Comparison of ENCODE assay signal across 8 mouse cellular contexts in genomic region chr3:30600717-30601116, GRCm38 (mm10). TPM values are rescaled to one million over a fixed set of nuclear protein-coding genes. Genes with fewer than 3 reads are reported as not detected.
DNase-seq lines count a peak whose midpoint lies in the region; ATAC-seq lines count a peak whose summit lies in the region.

No protein-coding gene starts in this region.

- H3K4me1 ChIP-seq in erythroblast, embryonic 14.5 days (ENCODE audit: control insufficient read depth), result peaks cover 43% of the 10 kb centered on the region
- H3K4me1 ChIP-seq in hindbrain, embryonic 11.5 days (replicated peaks; ENCODE audit: control insufficient read depth, insufficient read depth, low read length), result 0 out of 2 replicates have a peak, but pooled peaks cover 2% of the 10 kb centered on the region
- H3K4me1 ChIP-seq in stomach, embryonic 16.5 days (ENCODE audit: control insufficient read depth, insufficient read depth, low read length), result peaks cover 16% of the 10 kb centered on the region

- WGBS in hindbrain, embryonic 11.5 days, result under 1% methylated on average over 14 of the region's 14 CpGs
- under 1% methylated on average over 14 of the region's 14 CpGs for WGBS in stomach, embryonic 16.5 days

- peaks cover 45% of the 10 kb centered on the region for H3K27me3 ChIP-seq in erythroblast, embryonic 14.5 days (ENCODE audit: control insufficient read depth)
- H3K27me3 ChIP-seq in hindbrain, embryonic 11.5 days (ENCODE audit: control insufficient read depth, insufficient read depth, low read length), result peaks cover 3% of the 10 kb centered on the region; the same call in 1 of the 2 replicates
- no peaks in the 10 kb centered on the region for H3K27me3 ChIP-seq in stomach, embryonic 16.5 days (ENCODE audit: control insufficient read depth, insufficient read depth, low read length)

- no peaks in the 10 kb centered on the region for H3K9me3 ChIP-seq in erythroblast, embryonic 14.5 days (ENCODE audit: control insufficient read depth, low read length)
- H3K9me3 ChIP-seq in hindbrain, embryonic 11.5 days (ENCODE audit: control insufficient read depth, low read length), result no peaks in the 10 kb centered on the region
- H3K9me3 ChIP-seq in stomach, embryonic 16.5 days (replicated peaks; ENCODE audit: control insufficient read depth, low read length), result no peaks in the 10 kb centered on the region

- H3K36me3 ChIP-seq in erythroblast, embryonic 14.5 days (ENCODE audit: control insufficient read depth), result peaks cover 15% of the 10 kb centered on the region
- no peaks in the 10 kb centered on the region for H3K36me3 ChIP-seq in hindbrain, embryonic 11.5 days (ENCODE audit: control insufficient read depth, insufficient read depth, low read length)
- H3K36me3 ChIP-seq in stomach, embryonic 16.5 days (ENCODE audit: control insufficient read depth, insufficient read depth, low read length), result peaks cover 10% of the 10 kb centered on the region

- H3K4me2 ChIP-seq in hindbrain, embryonic 11.5 days (replicated peaks; ENCODE audit: low read depth, low read length), result peak overlapping the region; percentile 76
- H3K4me2 ChIP-seq in stomach, embryonic 16.5 days (ENCODE audit: low read depth, low read length), result peak overlapping the region; percentile 74

- H3K4me3 ChIP-seq in erythroblast, embryonic 14.5 days (replicated peaks), result peak overlapping the region; percentile 94
- peak overlapping the region; percentile 50 for H3K4me3 ChIP-seq in hindbrain, embryonic 11.5 days (ENCODE audit: low read depth, low read length)
- peak overlapping the region; percentile 63 for H3K4me3 ChIP-seq in stomach, embryonic 16.5 days (replicated peaks; ENCODE audit: low read length)

- intact Hi-C loops in heart, postnatal 25 days (cut with DNase I), result loop anchor here (5.0 kb wide), 1 partner anchor 192 kb away; the partner anchor contains the start of gene Sec62

- peak overlapping the region; percentile 47; the same call in 1 of the 2 replicates for H3K9ac ChIP-seq in hindbrain, embryonic 11.5 days (ENCODE audit: low read depth, low read length)
- peak overlapping the region; percentile 67 for H3K9ac ChIP-seq in stomach, embryonic 16.5 days (ENCODE audit: low read length)

- H3K27ac ChIP-seq in hindbrain, embryonic 11.5 days (ENCODE audit: low read depth, low read length), result no peak overlapping the region
- peak overlapping the region; percentile 71 for H3K27ac ChIP-seq in stomach, embryonic 16.5 days (ENCODE audit: low read length)

- ATAC-seq in hindbrain, embryonic 11.5 days (ENCODE audit: low FRiP score), result no peak
- ATAC-seq in stomach, embryonic 16.5 days (ENCODE audit: insufficient read depth, low FRiP score), result no peak

- DNase-seq in heart, adult 11 months, result peak; percentile 92
- DNase-seq in heart, postnatal 25 days (ENCODE audit: low spot score), result no peak
- peak; percentile 39 for DNase-seq in adrenal gland, postnatal 14 days
- peak; percentile 60 for DNase-seq in hindbrain, embryonic 11.5 days (ENCODE audit: low spot score)
- DNase-seq in left cerebral cortex, adult 8-10 months (ENCODE audit: low spot score in 2 of 2), result peak; percentile 26 to 47
- DNase-seq in mesoderm, embryonic 11.5 days (ENCODE audit: low read depth, low spot score), result peak; percentile 49

RNA-seq across cellular contexts. Expression of gene Actrt3, which starts 1.0 kb away (rescaled TPM):
- not detected for total RNA-seq in heart, postnatal 25 days (2021)
- not detected in 2 replicates for total RNA-seq in adrenal gland, postnatal 14 days (2021)
- polyA plus RNA-seq in erythroblast, embryonic 14.5 days (2012), result not detected in 2 replicates
- polyA plus RNA-seq in hindbrain, embryonic 11.5 days (2014; fragmentation: Nextera tagmentation; extraction: Ambion mirVana), result 0.22 and 0.49 TPM in 2 replicates
- total RNA-seq in left cerebral cortex, adult 8-10 months (2022), result 1 to 10 TPM in 2 of 4 experiments, under 1 TPM in 2; 0.95 to 1.9 (median 1.2) TPM
- polyA plus RNA-seq in stomach, embryonic 16.5 days (2015; fragmentation: Nextera tagmentation; extraction: Ambion mirVana), result 0.11 and 0.41 TPM in 2 replicates

RNA-seq across cellular contexts. Expression of gene Mynn, which starts 1.1 kb away (rescaled TPM):
- total RNA-seq in heart, postnatal 25 days (2021), result 10 to 100 TPM; 16.4 to 18.1 TPM
- 20.1 and 25.7 TPM in 2 replicates for total RNA-seq in adrenal gland, postnatal 14 days (2021)
- 0.17 and 0.20 TPM in 2 replicates for polyA plus RNA-seq in erythroblast, embryonic 14.5 days (2012)
- polyA plus RNA-seq in hindbrain, embryonic 11.5 days (2014; fragmentation: Nextera tagmentation; extraction: Ambion mirVana), result 35.9 and 36.1 TPM in 2 replicates
- 10 to 100 TPM; 14.5 to 19.6 (median 17.5) TPM for total RNA-seq in left cerebral cortex, adult 8-10 months (2022)
- polyA plus RNA-seq in stomach, embryonic 16.5 days (2015; fragmentation: Nextera tagmentation; extraction: Ambion mirVana), result 28.0 and 28.9 TPM in 2 replicates

RNA-seq across cellular contexts. Expression of gene Lrriq4, which starts 43.6 kb away (rescaled TPM):
- total RNA-seq in heart, postnatal 25 days (2021), result not detected
- not detected in 2 replicates for total RNA-seq in adrenal gland, postnatal 14 days (2021)
- 0.03 TPM in 1 of 2 replicates, not detected in the other for polyA plus RNA-seq in erythroblast, embryonic 14.5 days (2012)
- not detected in 2 replicates for polyA plus RNA-seq in hindbrain, embryonic 11.5 days (2014; fragmentation: Nextera tagmentation; extraction: Ambion mirVana)
- not detected for total RNA-seq in left cerebral cortex, adult 8-10 months (2022)
- not detected in 2 replicates for polyA plus RNA-seq in stomach, embryonic 16.5 days (2015; fragmentation: Nextera tagmentation; extraction: Ambion mirVana)

RNA-seq across cellular contexts. Expression of gene Lrrc34, which starts 47.0 kb away (rescaled TPM):
- total RNA-seq in heart, postnatal 25 days (2021), result not detected
- total RNA-seq in adrenal gland, postnatal 14 days (2021), result not detected in 2 replicates
- polyA plus RNA-seq in erythroblast, embryonic 14.5 days (2012), result not detected in 2 replicates
- polyA plus RNA-seq in hindbrain, embryonic 11.5 days (2014; fragmentation: Nextera tagmentation; extraction: Ambion mirVana), result 2.9 and 4.1 TPM in 2 replicates
- total RNA-seq in left cerebral cortex, adult 8-10 months (2022), result under 1 TPM in 3 of 4 experiments, not detected in 1; 0.19 to 0.60 (median 0.23) TPM
- 0.59 and 0.65 TPM in 2 replicates for polyA plus RNA-seq in stomach, embryonic 16.5 days (2015; fragmentation: Nextera tagmentation; extraction: Ambion mirVana)

RNA-seq across cellular contexts. Expression of gene Mecom, which starts 52.9 kb away (rescaled TPM):
- 10 to 100 TPM; 18.6 to 21.2 TPM for total RNA-seq in heart, postnatal 25 days (2021)
- total RNA-seq in adrenal gland, postnatal 14 days (2021), result 15.4 and 15.6 TPM in 2 replicates
- polyA plus RNA-seq in erythroblast, embryonic 14.5 days (2012), result 0.02 TPM in 1 of 2 replicates, not detected in the other
- 40.2 and 44.3 TPM in 2 replicates for polyA plus RNA-seq in hindbrain, embryonic 11.5 days (2014; fragmentation: Nextera tagmentation; extraction: Ambion mirVana)
- total RNA-seq in left cerebral cortex, adult 8-10 months (2022), result 1 to 10 TPM; 3.4 to 6.2 (median 5.2) TPM
- polyA plus RNA-seq in stomach, embryonic 16.5 days (2015; fragmentation: Nextera tagmentation; extraction: Ambion mirVana), result 57.4 and 64.1 TPM in 2 replicates
